Mouse (Mus musculus) stomach, postnatal 0 days (tissue): Measurements from ENCODE around the gene Tubgcp5. TPM values are rescaled to one million over a fixed set of nuclear protein-coding genes. Genes with fewer than 3 reads are reported as not detected.

ENCODE experiments used
- ATAC-seq: fragments of 200-750 bp; cut with Nextera tagmentation; 2 replicates; pipeline ENCODE4 v1.8.0; 2017; ENCODE audit not compliant: low FRiP score, low TSS enrichment
- DNase-seq: peaks from one replicate; pipeline ENCODE4 v3.0.0-alpha.2; 2016; ENCODE audit warnings: low spot score
- H3K27ac ChIP-seq: fragments of 300-500 bp; sonication (generic); replicated peaks from 2 replicates; pipeline ENCODE4 v1.5.1; 2014; ENCODE audit warnings: mild to moderate bottlenecking, control low read depth
- H3K27me3 ChIP-seq: fragments of 300-500 bp; sonication (generic); 2 replicates; pipeline ENCODE4 v1.6.1; 2014; ENCODE audit warnings: low read length; ENCODE audit not compliant: control insufficient read depth, insufficient read depth
- H3K36me3 ChIP-seq: fragments of 300-500 bp; sonication (generic); 2 replicates; pipeline ENCODE4 v1.6.1; 2014; ENCODE audit warnings: low read length, mixed read lengths; ENCODE audit not compliant: control insufficient read depth, insufficient read depth
- H3K4me1 ChIP-seq: fragments of 300-500 bp; sonication (generic); replicated peaks from 2 replicates; pipeline ENCODE4 v1.6.1; 2014; ENCODE audit warnings: antibody characterized with exemption; ENCODE audit not compliant: control insufficient read depth, insufficient read depth
- H3K4me2 ChIP-seq: fragments of 300-500 bp; sonication (generic); replicated peaks from 2 replicates; pipeline ENCODE4 v1.6.1; 2014; ENCODE audit warnings: low read depth, mild to moderate bottlenecking, control low read depth, moderate library complexity
- H3K4me3 ChIP-seq: fragments of 300-500 bp; sonication (generic); 2 replicates; pipeline ENCODE4 v1.5.1; 2014; ENCODE audit warnings: low read depth, low read length, control low read depth
- H3K9ac ChIP-seq: fragments of 300-500 bp; sonication (generic); 2 replicates; pipeline ENCODE4 v1.6.1; 2014; ENCODE audit warnings: mild to moderate bottlenecking, low read length, control low read depth, mixed read lengths
- H3K9me3 ChIP-seq: fragments of 300-500 bp; sonication (generic); 2 replicates; pipeline ENCODE4 v1.6.1; 2016; ENCODE audit warnings: low read length; ENCODE audit not compliant: control insufficient read depth
- CTCF ChIP-seq: IDR thresholded peaks from 2 replicates; pipeline ENCODE4 v1.5.1; 2016; ENCODE audit warnings: antibody characterized with exemption, low read depth, mild to moderate bottlenecking, moderate library complexity
- EP300 ChIP-seq: optimal IDR thresholded peaks from 2 replicates; pipeline ENCODE3; 2016; ENCODE audit warnings: antibody characterized with exemption
- WGBS: fragments of 180-500 bp; shearing (Covaris S2); extraction: QIAGEN DNeasy Blood & Tissue Kit; methylation state at CpG from one replicate; pipeline ENCODE4 v1.1.7; 2014; 5-methylcytosine and 5-hydroxymethylcytosine counted together
- polyA plus RNA-seq: library from polyadenylated mRNA; unstranded; fragments of >200 nt; fragmentation: Nextera tagmentation; extraction: Ambion mirVana; gene quantifications from 2 replicates; pipeline ENCODE4 v1.2.1, GENCODE M21; 2015

Tubgcp5 gene
- polyA plus RNA-seq, 1 experiment from 2014 or later, result 10.0 TPM

DNA sequence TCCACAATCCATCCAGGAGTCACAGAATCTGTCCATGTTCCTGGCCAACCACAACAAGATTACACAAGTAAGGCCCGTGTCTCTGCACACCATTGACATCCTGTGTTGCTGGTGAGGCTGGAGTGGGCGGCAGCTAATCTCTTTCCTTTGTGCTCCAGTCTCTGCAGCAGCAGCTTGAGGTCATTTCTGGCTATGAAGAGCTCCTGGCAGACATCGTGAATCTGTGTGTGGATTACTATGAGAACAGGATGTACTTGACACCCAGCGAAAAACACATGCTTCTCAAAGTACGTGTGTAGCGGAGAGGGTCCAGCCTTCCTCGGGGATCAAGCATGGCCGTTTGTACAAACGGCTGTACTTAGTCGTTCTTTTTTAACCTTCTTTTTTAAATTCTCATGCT lies 83.8 kb downstream of the Tubgcp5 start:
- Histone ChIP-seq H3K9me3 (no peaks in the 10 kb centered on the region), H3K9ac (no peak overlapping the region), H3K27me3 (no peaks in the 10 kb centered on the region), H3K4me3 (no peak overlapping the region), H3K36me3 (peaks cover 34% of the 10 kb centered on the region), H3K4me1 (no peaks in the 10 kb centered on the region), H3K27ac (no peak overlapping the region), H3K4me2 (no peak overlapping the region)
- ATAC-seq (peak; percentile 40; the same call in 1 of the 2 replicates), DNase-seq (no peak)
- 70% methylated on average over 10 of the region's 10 CpGs for WGBS
- no peak for TF ChIP-seq EP300
- no peak for TF ChIP-seq CTCF

DNA sequence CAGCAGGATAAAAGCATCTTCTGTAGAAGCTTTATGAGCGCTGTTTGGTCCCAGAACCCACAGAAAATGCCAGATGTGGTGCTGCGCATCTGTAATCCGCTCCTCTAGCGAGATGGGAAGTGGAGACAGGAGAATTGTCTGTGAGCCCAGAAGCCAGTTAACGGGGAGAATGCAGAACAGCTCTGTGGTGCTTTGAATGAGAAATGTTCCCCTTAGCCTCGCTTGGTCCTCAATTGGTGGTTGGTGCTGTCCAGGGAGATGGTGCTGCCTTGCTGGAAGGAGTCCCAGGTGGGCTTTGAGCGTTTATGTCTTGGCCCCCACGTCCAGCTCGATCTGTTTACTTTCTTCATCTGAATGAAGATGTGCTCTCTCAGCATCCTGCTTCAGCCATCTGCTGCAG lies 86.9 kb downstream of the Tubgcp5 start:
- H3K27me3 ChIP-seq, result no peaks in the 10 kb centered on the region
- TF ChIP-seq EP300, result no peak
- no peak for TF ChIP-seq CTCF
- no peak overlapping the region for H3K4me3 ChIP-seq
- ATAC-seq (no peak), DNase-seq (no peak)
- no peaks in the 10 kb centered on the region for H3K4me1 ChIP-seq
- H3K4me2 ChIP-seq, result no peak overlapping the region
- peaks cover 28% of the 10 kb centered on the region for H3K36me3 ChIP-seq
- 80% methylated on average over 9 of the region's 9 CpGs for WGBS
- no peaks in the 10 kb centered on the region for H3K9me3 ChIP-seq
- H3K9ac ChIP-seq, result no peak overlapping the region
- no peak overlapping the region for H3K27ac ChIP-seq

Other genes starting within 250 kb of the Tubgcp5 start
- gene Siglech, start 26.0 kb upstream of the Tubgcp5 start, polyA plus RNA-seq, result 0.79 and 0.81 TPM in 2 replicates
- 49.7 and 59.1 TPM in 2 replicates for gene Cyfip1, start 47.6 kb downstream of the Tubgcp5 start, polyA plus RNA-seq
- gene Nipa2, start 168.3 kb downstream of the Tubgcp5 start, polyA plus RNA-seq, result 38.0 and 39.2 TPM in 2 replicates
- 6.3 and 6.4 TPM in 2 replicates for gene Nipa1, start 225.8 kb downstream of the Tubgcp5 start, polyA plus RNA-seq